Mouse (Mus musculus): ENCODE measurements at regions not wholly inside any gene's neighbourhood (a gene's known extent, or its start where the extent isn't known, plus 50 kb on each side); places are given as distances from the start of the nearest gene placed in this dataset.

DNA sequence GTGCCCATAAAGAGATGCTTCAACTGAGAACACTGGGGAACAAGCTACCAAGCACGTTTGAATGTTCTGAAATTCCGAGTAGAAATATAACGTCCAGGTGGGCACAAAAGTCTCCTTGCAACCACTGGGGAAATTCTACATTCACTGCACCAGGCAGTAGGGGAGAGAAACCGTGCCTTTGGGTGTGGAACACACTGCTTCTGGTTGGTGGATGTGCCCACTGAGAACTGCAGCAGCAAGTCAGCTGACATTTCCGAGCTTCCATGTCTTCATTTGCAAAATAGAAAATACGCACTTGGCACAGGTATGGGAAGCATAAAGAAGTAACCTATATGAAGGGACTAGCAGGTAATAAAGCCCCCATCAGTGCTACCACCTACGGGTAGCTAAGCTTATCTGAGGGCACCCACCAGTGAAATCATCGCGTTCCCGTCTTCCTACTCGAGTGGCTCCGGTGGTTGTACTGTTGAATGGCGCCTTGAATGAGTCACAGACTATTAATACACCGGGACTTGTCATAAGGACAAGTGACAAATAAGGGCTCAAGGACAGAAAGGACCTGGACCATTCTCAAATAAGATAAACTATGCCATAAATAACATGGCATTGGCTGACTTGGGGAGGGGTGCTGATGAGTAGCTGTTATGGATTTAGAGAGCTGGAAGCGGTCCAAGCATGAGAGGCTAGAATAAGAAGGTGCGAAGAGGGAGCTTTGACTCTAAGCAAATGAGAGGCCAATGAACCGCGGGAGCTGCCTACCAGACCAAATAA is 210.2 kb downstream of the Nuak1 start:
- no peak overlapping the region for H3K27ac ChIP-seq (ENCODE audit: low read depth)
- no peak for ATAC-seq (replicated peaks; ENCODE audit: low FRiP score, low TSS enrichment, low read depth)
- H3K4me2 ChIP-seq (ENCODE audit: low read length): no peak overlapping the region
- 87% methylated on average over 18 of the region's 18 CpGs for WGBS
- H3K36me3 ChIP-seq (ENCODE audit: control insufficient read depth, insufficient read depth, low read length): no peaks in the 10 kb centered on the region
- no peak for DNase-seq (ENCODE audit: low spot score)
- no peaks in the 10 kb centered on the region for H3K4me1 ChIP-seq (replicated peaks; ENCODE audit: control insufficient read depth, insufficient read depth, low read length)
- no peak overlapping the region for H3K9ac ChIP-seq (ENCODE audit: low read length)
- no peak overlapping the region for H3K4me3 ChIP-seq (ENCODE audit: low read depth, low read length)
- H3K27me3 ChIP-seq (replicated peaks; ENCODE audit: control insufficient read depth, insufficient read depth, low read length): no peaks in the 10 kb centered on the region
- H3K9me3 ChIP-seq (ENCODE audit: control insufficient read depth, low read length): no peaks in the 10 kb centered on the region

DNA sequence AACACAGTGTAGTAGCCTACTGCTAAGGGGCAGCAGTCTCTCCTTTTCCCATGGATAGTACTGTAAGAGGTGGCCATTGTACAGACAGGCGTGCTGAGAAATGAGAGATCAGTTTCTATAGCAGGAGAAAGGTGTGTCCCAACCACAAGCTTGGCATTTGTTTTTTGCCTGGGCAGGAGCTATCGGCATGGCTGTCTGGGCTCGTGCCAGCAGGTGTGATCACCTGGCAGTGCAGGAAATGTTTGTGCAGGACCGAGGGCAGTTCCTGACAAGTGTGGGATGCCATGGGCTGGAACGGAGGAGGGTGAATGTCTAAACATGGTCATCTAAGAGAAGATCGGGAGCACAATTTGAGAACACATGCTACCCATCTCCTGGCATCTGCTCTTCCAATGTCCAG is 205.4 kb downstream of the Nuak1 start:
- Histone ChIP-seq H3K4me2 (ENCODE audit: low read length) (no peak overlapping the region), H3K27ac (ENCODE audit: low read depth) (no peak overlapping the region), H3K36me3 (ENCODE audit: control insufficient read depth, insufficient read depth, low read length) (no peaks in the 10 kb centered on the region), H3K4me3 (ENCODE audit: low read depth, low read length) (no peak overlapping the region), H3K4me1 (replicated peaks; ENCODE audit: control insufficient read depth, insufficient read depth, low read length) (no peaks in the 10 kb centered on the region), H3K9me3 (ENCODE audit: control insufficient read depth, low read length) (no peaks in the 10 kb centered on the region), H3K27me3 (replicated peaks; ENCODE audit: control insufficient read depth, insufficient read depth, low read length) (no peaks in the 10 kb centered on the region), H3K9ac (ENCODE audit: low read length) (no peak overlapping the region)
- ATAC-seq (replicated peaks; ENCODE audit: low FRiP score, low TSS enrichment, low read depth) (no peak), DNase-seq (ENCODE audit: low spot score) (no peak)
- WGBS: 88% methylated on average over 6 of the region's 6 CpGs

- Histone ChIP-seq H3K4me1 (replicated peaks; ENCODE audit: control insufficient read depth, insufficient read depth, low read length) (no peaks in the 10 kb centered on the region), H3K4me3 (ENCODE audit: low read depth, low read length) (no peak overlapping the region), H3K9me3 (ENCODE audit: control insufficient read depth, low read length) (no peaks in the 10 kb centered on the region), H3K36me3 (ENCODE audit: control insufficient read depth, insufficient read depth, low read length) (no peaks in the 10 kb centered on the region), H3K9ac (ENCODE audit: low read length) (no peak overlapping the region), H3K4me2 (ENCODE audit: low read length) (no peak overlapping the region), H3K27ac (ENCODE audit: low read depth) (no peak overlapping the region), H3K27me3 (replicated peaks; ENCODE audit: control insufficient read depth, insufficient read depth, low read length) (no peaks in the 10 kb centered on the region)
- DNase-seq (ENCODE audit: low spot score) (no peak), ATAC-seq (replicated peaks; ENCODE audit: low FRiP score, low TSS enrichment, low read depth) (no peak)
- 69% methylated on average over 2 of the region's 2 CpGs for WGBS
These were observed 204.2 kb downstream of the Nuak1 start for GRCm38 (mm10) chr10:84236236-84236635.

- Histone ChIP-seq H3K36me3 (ENCODE audit: control insufficient read depth, insufficient read depth, low read length) (no peaks in the 10 kb centered on the region), H3K27me3 (replicated peaks; ENCODE audit: control insufficient read depth, insufficient read depth, low read length) (no peaks in the 10 kb centered on the region), H3K27ac (ENCODE audit: low read depth) (no peak overlapping the region), H3K9me3 (ENCODE audit: control insufficient read depth, low read length) (peaks cover 9% of the 10 kb centered on the region; the same call in 1 of the 2 replicates), H3K9ac (ENCODE audit: low read length) (no peak overlapping the region), H3K4me2 (ENCODE audit: low read length) (no peak overlapping the region), H3K4me3 (ENCODE audit: low read depth, low read length) (no peak overlapping the region), H3K4me1 (replicated peaks; ENCODE audit: control insufficient read depth, insufficient read depth, low read length) (no peaks in the 10 kb centered on the region)
- 61% methylated on average over 18 of the region's 18 CpGs for WGBS
- DNase-seq (ENCODE audit: low spot score): no peak
- no peak for ATAC-seq (replicated peaks; ENCODE audit: low FRiP score, low TSS enrichment, low read depth)
These were observed 202.0 kb downstream of the Nuak1 start for GRCm38 (mm10) chr10:84238279-84238963.

DNA sequence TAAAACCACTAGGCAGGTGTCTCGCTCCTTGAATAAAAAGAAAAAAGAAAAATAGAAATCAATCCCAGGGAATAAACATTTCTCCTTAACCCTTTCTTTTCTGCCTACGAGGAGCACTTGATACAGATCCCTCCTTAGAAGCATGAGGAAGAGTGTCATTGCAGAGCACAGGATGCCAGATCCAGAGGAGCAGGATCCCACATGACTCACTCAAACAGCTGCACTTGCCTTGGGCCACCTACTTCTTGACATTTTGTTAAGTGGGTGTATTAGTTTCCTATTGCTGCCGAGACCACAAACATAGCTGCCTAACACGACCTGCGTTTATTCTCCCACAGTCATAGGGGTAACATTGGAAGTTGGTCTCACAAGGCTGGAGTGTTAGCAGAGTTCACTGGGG is 197.1 kb downstream of the Nuak1 start:
- H3K36me3 ChIP-seq (ENCODE audit: control insufficient read depth, insufficient read depth, low read length): no peaks in the 10 kb centered on the region
- H3K4me3 ChIP-seq (ENCODE audit: low read depth, low read length): no peak overlapping the region
- H3K9me3 ChIP-seq (ENCODE audit: control insufficient read depth, low read length): peaks cover 9% of the 10 kb centered on the region; the same call in 1 of the 2 replicates
- no peak overlapping the region for H3K27ac ChIP-seq (ENCODE audit: low read depth)
- ATAC-seq (replicated peaks; ENCODE audit: low FRiP score, low TSS enrichment, low read depth) (no peak), DNase-seq (ENCODE audit: low spot score) (no peak)
- no peak overlapping the region for H3K9ac ChIP-seq (ENCODE audit: low read length)
- no peaks in the 10 kb centered on the region for H3K4me1 ChIP-seq (replicated peaks; ENCODE audit: control insufficient read depth, insufficient read depth, low read length)
- no peaks in the 10 kb centered on the region for H3K27me3 ChIP-seq (replicated peaks; ENCODE audit: control insufficient read depth, insufficient read depth, low read length)
- no peak overlapping the region for H3K4me2 ChIP-seq (ENCODE audit: low read length)
- WGBS: 93% methylated on average over 5 of the region's 5 CpGs

DNA sequence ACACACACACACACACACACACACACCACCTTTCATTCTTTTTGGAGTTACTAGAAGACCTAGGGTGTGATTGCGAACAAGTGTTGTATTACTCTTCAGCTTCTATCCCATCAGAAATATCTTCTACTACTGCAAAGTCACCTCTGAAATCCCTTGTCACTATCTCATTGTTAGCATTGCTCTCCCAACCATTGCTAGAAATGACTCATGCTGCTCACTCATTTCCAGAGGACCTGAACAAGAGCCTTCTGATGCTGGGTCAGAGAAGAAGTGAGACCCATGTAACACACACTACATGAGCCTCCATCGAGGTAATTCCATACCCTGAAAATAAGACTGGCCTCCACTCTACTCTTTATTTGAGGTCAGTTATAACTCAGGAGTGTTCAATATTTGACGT is 191.1 kb downstream of the Nuak1 start:
- H3K27me3 ChIP-seq (replicated peaks; ENCODE audit: control insufficient read depth, insufficient read depth, low read length): no peaks in the 10 kb centered on the region
- H3K36me3 ChIP-seq (ENCODE audit: control insufficient read depth, insufficient read depth, low read length): no peaks in the 10 kb centered on the region
- H3K4me3 ChIP-seq (ENCODE audit: low read depth, low read length): no peak overlapping the region
- H3K4me2 ChIP-seq (ENCODE audit: low read length): no peak overlapping the region
- no peaks in the 10 kb centered on the region for H3K4me1 ChIP-seq (replicated peaks; ENCODE audit: control insufficient read depth, insufficient read depth, low read length)
- DNase-seq (ENCODE audit: low spot score) (no peak), ATAC-seq (replicated peaks; ENCODE audit: low FRiP score, low TSS enrichment, low read depth) (no peak)
- no peak overlapping the region for H3K9ac ChIP-seq (ENCODE audit: low read length)
- no peak overlapping the region for H3K27ac ChIP-seq (ENCODE audit: low read depth)
- 89% methylated on average over 3 of the region's 3 CpGs for WGBS
- no peaks in the 10 kb centered on the region for H3K9me3 ChIP-seq (ENCODE audit: control insufficient read depth, low read length)

DNA sequence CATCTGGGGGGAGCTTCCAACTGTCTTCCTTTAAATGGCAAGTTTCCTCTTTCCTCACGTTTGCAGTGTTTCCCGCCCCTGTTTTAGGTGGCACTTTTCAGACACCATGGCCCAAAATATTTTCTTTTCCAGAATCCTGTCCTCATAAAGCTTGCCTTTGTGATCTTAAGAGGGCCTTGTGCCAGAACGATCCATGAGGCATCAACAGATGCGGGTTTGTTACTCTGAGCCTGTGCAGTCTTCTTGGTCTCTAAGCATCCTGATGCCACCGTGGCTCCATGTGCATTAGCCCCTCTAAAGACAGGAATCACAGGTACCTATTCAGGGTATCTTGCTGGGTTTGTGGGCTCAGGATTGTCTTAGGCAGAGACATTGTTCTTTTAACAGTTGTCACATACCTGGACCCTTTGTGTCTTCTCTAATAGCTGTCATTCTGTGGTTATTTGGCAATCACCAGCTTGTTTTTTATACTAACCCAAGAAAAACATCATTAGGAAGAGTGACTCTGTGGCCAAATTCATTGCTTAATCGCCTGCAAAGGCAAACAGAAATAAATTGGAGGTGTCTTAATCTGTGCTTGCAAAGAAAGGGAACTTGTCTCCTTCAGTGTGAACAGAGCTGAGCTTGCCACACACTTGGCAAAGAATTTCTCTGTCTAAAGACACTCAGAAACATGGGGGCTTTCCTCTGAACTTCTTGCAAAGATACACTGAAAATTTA is 179.3 kb downstream of the Nuak1 start:
- Histone ChIP-seq H3K4me2 (ENCODE audit: low read length) (no peak overlapping the region), H3K9ac (ENCODE audit: low read length) (no peak overlapping the region), H3K27me3 (replicated peaks; ENCODE audit: control insufficient read depth, insufficient read depth, low read length) (no peaks in the 10 kb centered on the region), H3K4me3 (ENCODE audit: low read depth, low read length) (no peak overlapping the region), H3K36me3 (ENCODE audit: control insufficient read depth, insufficient read depth, low read length) (no peaks in the 10 kb centered on the region), H3K27ac (ENCODE audit: low read depth) (no peak overlapping the region), H3K9me3 (ENCODE audit: control insufficient read depth, low read length) (no peaks in the 10 kb centered on the region), H3K4me1 (replicated peaks; ENCODE audit: control insufficient read depth, insufficient read depth, low read length) (no peaks in the 10 kb centered on the region)
- WGBS: 71% methylated on average over 6 of the region's 6 CpGs
- DNase-seq (ENCODE audit: low spot score) (no peak), ATAC-seq (replicated peaks; ENCODE audit: low FRiP score, low TSS enrichment, low read depth) (no peak)

DNA sequence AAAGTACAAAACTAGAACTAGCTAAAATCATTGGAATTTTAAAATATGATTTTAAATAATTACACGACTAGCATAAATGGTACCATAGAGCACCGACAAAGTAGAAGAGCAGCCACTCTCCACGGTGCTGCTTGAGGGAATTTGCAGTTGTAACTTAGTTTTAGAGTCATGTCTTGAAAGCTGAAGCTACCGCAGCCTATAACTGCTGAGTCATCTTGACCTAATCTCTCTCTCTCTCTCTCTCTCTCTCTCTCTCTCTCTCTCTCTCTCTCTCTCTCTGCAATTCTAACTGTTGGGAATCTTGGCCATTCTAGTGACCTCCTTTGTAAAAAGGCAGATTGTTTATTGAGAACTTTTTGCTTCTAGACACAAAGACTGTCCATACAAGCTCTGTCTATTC is 177.5 kb downstream of the Nuak1 start:
- Histone ChIP-seq H3K4me1 (replicated peaks; ENCODE audit: control insufficient read depth, insufficient read depth, low read length) (no peaks in the 10 kb centered on the region), H3K36me3 (ENCODE audit: control insufficient read depth, insufficient read depth, low read length) (no peaks in the 10 kb centered on the region), H3K9ac (ENCODE audit: low read length) (no peak overlapping the region), H3K4me3 (ENCODE audit: low read depth, low read length) (no peak overlapping the region), H3K27ac (ENCODE audit: low read depth) (no peak overlapping the region), H3K4me2 (ENCODE audit: low read length) (no peak overlapping the region), H3K9me3 (ENCODE audit: control insufficient read depth, low read length) (no peaks in the 10 kb centered on the region), H3K27me3 (replicated peaks; ENCODE audit: control insufficient read depth, insufficient read depth, low read length) (no peaks in the 10 kb centered on the region)
- DNase-seq (ENCODE audit: low spot score): no peak
- 90% methylated on average over 4 of the region's 4 CpGs for WGBS
- ATAC-seq (replicated peaks; ENCODE audit: low FRiP score, low TSS enrichment, low read depth): no peak

Data from intestine, embryonic 14.5 days (tissue).